Mouse (Mus musculus) small intestine, adult 2 months (tissue): ENCODE data around the gene Ccnyl1. TPM values are rescaled to one million over a fixed set of nuclear protein-coding genes. Genes with fewer than 3 reads are reported as not detected.
A peak's percentile ranks its signal among the peaks of the same experiment; 100 is the strongest.

Experiments used
- H3K27ac ChIP-seq: fragments of 200-500 bp; 2 replicates; pipeline ENCODE4 v1.5.1; 2012; ENCODE audit warnings: low read depth, low read length, control low read depth, inconsistent platforms; ENCODE audit not compliant: insufficient read depth
- H3K27me3 ChIP-seq: fragments of 200-500 bp; 2 replicates; pipeline ENCODE4 v1.6.1; 2012; ENCODE audit warnings: mild to moderate bottlenecking, moderate library complexity, low read length, inconsistent platforms; ENCODE audit not compliant: control insufficient read depth, insufficient read depth
- H3K36me3 ChIP-seq: fragments of 200-500 bp; 2 replicates; pipeline ENCODE4 v1.6.1; 2012; ENCODE audit warnings: mild to moderate bottlenecking, low read length, control low read depth, inconsistent platforms; ENCODE audit not compliant: control insufficient read depth, insufficient read depth
- H3K4me1 ChIP-seq: fragments of 200-500 bp; 2 replicates; pipeline ENCODE4 v1.6.1; 2012; ENCODE audit warnings: low read length, inconsistent platforms, mixed read lengths; ENCODE audit not compliant: control insufficient read depth, insufficient read depth, insufficient read length
- H3K4me3 ChIP-seq: fragments of 200-500 bp; 2 replicates; pipeline ENCODE4 v1.5.1; 2012; ENCODE audit warnings: low read depth, mild to moderate bottlenecking, control low read depth, inconsistent platforms, low read length, moderate library complexity
- CTCF ChIP-seq: fragments of 200-500 bp; IDR thresholded peaks from 2 replicates; pipeline ENCODE4 v1.5.1; 2012; ENCODE audit warnings: low read depth, mild to moderate bottlenecking, control low read depth, inconsistent platforms, low read length, moderate library complexity, mixed read lengths; ENCODE audit not compliant: insufficient replicate concordance, insufficient read length; ENCODE audit errors: extremely low read depth
- POLR2A ChIP-seq: fragments of 200-500 bp; IDR thresholded peaks from 2 replicates; pipeline ENCODE4 v1.6.1; 2012; ENCODE audit warnings: low read depth, mild to moderate bottlenecking, control low read depth, inconsistent platforms, low read length, moderate library complexity
- WGBS: fragments of 180-500 bp; shearing (Covaris S2); methylation state at CpG from one replicate; pipeline ENCODE4 v1.1.7; 2018; 5-methylcytosine and 5-hydroxymethylcytosine counted together
- polyA plus RNA-seq: library from polyadenylated mRNA; depleted of rRNA; stranded (reverse); fragments of >200 nt; gene quantifications from 2 replicates; pipeline ENCODE4 v1.2.3, GENCODE M21; 2012

Gene Ccnyl1
- polyA plus RNA-seq, 1 experiment, result 35.4 TPM

DNA sequence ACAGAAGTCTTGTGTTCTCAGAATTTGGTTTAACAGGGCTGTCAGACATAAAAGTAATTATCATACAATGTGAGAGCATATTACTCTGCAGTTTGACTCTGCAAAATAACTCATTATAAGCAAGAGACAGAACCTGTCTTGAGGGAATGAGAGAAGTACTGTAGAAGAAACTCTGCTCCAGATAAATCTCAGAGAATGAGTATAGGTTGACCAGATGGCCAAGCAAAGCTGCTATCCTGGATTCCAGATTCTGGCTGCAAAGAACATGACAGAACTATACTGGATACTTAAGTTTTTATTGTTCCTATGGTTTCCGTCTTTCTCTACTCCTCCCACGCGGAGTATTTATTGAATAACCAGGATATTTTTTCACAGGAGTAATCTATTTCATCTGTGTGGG is 7.2 kb upstream of the Ccnyl1 start:
- H3K27ac ChIP-seq, result no peak overlapping the region
- 94% methylated on average over 3 of the region's 3 CpGs for WGBS
- no peak overlapping the region for H3K4me3 ChIP-seq
- H3K36me3 ChIP-seq, result no peaks in the 10 kb centered on the region
- H3K4me1 ChIP-seq, result no peaks in the 10 kb centered on the region
- H3K27me3 ChIP-seq, result no peaks in the 10 kb centered on the region
- TF ChIP-seq CTCF (no peak), POLR2A (no peak)

DNA sequence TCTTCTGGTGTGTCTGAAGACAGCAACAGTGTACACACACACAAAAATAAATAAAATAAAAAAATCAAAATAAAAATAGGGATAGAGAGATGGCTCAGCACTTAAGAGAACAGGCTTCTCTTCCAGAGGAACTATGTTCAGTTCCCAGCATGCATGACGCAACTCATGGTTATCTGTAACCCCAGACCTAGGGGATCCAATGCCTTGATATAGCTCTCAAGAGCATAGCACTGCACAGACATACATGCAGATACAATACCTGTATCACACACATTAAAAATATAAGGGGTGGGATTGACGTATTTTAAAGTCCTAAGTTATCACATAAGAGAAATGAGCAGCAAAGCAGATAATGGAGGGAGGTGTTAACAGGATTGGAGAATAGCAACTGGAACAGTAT is 5.8 kb upstream of the Ccnyl1 start:
- Histone ChIP-seq H3K4me3 (no peak overlapping the region), H3K27me3 (no peaks in the 10 kb centered on the region), H3K27ac (no peak overlapping the region), H3K4me1 (no peaks in the 10 kb centered on the region), H3K36me3 (no peaks in the 10 kb centered on the region)
- 94% methylated on average over 2 of the region's 2 CpGs for WGBS
- TF ChIP-seq POLR2A (no peak), CTCF (no peak)

DNA sequence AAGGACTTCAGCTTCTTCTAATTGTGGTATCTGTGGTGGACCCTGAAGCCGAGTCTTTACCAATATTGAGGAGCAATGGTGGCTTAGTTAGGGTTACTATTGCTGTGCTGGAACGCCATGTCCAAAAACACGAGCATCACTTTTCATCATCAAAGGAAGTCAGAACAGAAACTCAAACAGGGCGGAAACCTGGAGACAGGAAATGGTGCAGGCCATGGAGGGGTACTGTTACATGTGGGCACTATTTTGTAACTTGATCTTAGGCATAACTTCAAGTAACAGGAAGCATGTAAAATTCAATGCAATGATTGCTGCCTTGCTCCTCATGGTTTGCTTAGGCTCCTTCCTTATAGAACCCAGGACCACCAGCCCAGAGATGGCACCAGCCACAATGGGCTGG is 2.2 kb upstream of the Ccnyl1 start:
- H3K4me1 ChIP-seq, result no peaks in the 10 kb centered on the region; the same call in 1 of the 2 replicates
- H3K36me3 ChIP-seq, result no peaks in the 10 kb centered on the region
- no peak overlapping the region for H3K27ac ChIP-seq
- WGBS, result 91% methylated on average over 4 of the region's 4 CpGs
- H3K4me3 ChIP-seq, result no peak overlapping the region
- H3K27me3 ChIP-seq, result no peaks in the 10 kb centered on the region
- TF ChIP-seq CTCF (no peak), POLR2A (no peak)

GRCm38 (mm10) chr1:64689561-64690212 is 568 bp upstream of the Ccnyl1 start:
- TF ChIP-seq CTCF (no peak), POLR2A (no peak)
- Histone ChIP-seq H3K27me3 (no peaks in the 10 kb centered on the region), H3K36me3 (no peaks in the 10 kb centered on the region), H3K27ac (peak overlapping the region; percentile 8; the same call in 1 of the 2 replicates), H3K4me1 (no peaks in the 10 kb centered on the region; the same call in 1 of the 2 replicates), H3K4me3 (peak overlapping the region; percentile 66)
- 19% methylated on average over 9 of the region's 9 CpGs for WGBS

GRCm38 (mm10) chr1:64691121-64691551 is 881 bp downstream of the Ccnyl1 start:
- peak overlapping the region; percentile 96 for H3K4me3 ChIP-seq
- under 1% methylated on average over 55 of the region's 55 CpGs for WGBS

DNA sequence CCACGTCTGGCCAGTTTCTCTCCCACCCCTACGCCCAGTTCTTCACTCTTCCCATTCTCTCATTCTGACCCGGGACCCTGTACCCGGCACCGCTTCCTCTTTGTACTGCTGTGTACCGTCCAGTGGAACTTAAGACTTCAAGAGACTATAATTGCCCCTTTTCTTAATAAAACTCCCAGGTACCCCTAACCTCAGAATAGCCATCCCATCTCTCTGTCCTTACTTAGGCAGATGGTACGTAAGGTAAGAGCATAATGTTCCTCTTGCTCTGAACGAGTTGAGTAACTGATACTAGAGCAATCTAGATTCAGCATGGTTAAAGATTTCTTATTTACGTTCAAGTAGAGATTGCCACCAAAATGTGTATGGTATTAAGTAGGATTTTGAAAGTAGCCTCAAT is 1.3 kb downstream of the Ccnyl1 start:
- no peaks in the 10 kb centered on the region; the same call in 1 of the 2 replicates for H3K36me3 ChIP-seq
- no peaks in the 10 kb centered on the region for H3K27me3 ChIP-seq
- peak overlapping the region; percentile 96 for H3K4me3 ChIP-seq
- WGBS, result 5% methylated on average over 9 of the region's 9 CpGs
- no peaks in the 10 kb centered on the region; the same call in 1 of the 2 replicates for H3K4me1 ChIP-seq
- no peak overlapping the region for H3K27ac ChIP-seq
- TF ChIP-seq POLR2A (no peak), CTCF (no peak)

More at GRCm38 (mm10) chr1:64691121-64691551, 881 bp downstream of the Ccnyl1 start:
- H3K36me3 ChIP-seq, result no peaks in the 10 kb centered on the region
- no peaks in the 10 kb centered on the region; the same call in 1 of the 2 replicates for H3K4me1 ChIP-seq
- no peak for TF ChIP-seq POLR2A
- TF ChIP-seq CTCF, result no peak
- no peaks in the 10 kb centered on the region for H3K27me3 ChIP-seq
- peak overlapping the region; percentile 31 for H3K27ac ChIP-seq

GRCm38 (mm10) chr1:64695156-64695555 is 4.9 kb downstream of the Ccnyl1 start:
- H3K4me3 ChIP-seq, result no peak overlapping the region
- WGBS, result 92% methylated on average over 3 of the region's 3 CpGs
- H3K36me3 ChIP-seq, result no peaks in the 10 kb centered on the region; the same call in 1 of the 2 replicates
- H3K27ac ChIP-seq, result no peak overlapping the region
- no peaks in the 10 kb centered on the region for H3K4me1 ChIP-seq
- no peaks in the 10 kb centered on the region for H3K27me3 ChIP-seq
- TF ChIP-seq CTCF (no peak), POLR2A (no peak)
